Mouse (Mus musculus) heart, embryonic 14.5 days (tissue): ENCODE measurements at regions not wholly inside any gene's neighbourhood (a gene's known extent, or its start where the extent isn't known, plus 50 kb on each side); places are given as distances from the start of the nearest gene placed in this dataset.

Experiments
- ATAC-seq: fragments of 200-750 bp; cut with Nextera tagmentation; 2 replicates; pipeline ENCODE4 v1.8.0; 2017; ENCODE audit warnings: low read depth, moderate TSS enrichment; ENCODE audit not compliant: insufficient number of reproducible peaks, insufficient read depth, low FRiP score
- H3K27ac ChIP-seq, 2 experiments: fragments of 200-500 bp in 1 of 2; fragments of 300-500 bp in 1 of 2; sonication (generic) in 1 of 2; replicated peaks in 1 of 2; 2 replicates each; pipeline ENCODE4 v1.5.1; 2012 to 2014; ENCODE audit warnings: low read depth in 2 of 2, low read length in 2 of 2, control low read depth in 1 of 2, mild to moderate bottlenecking in 1 of 2, mixed read lengths in 1 of 2; ENCODE audit not compliant: control insufficient read depth in 1 of 2, insufficient read depth in 1 of 2
- H3K27me3 ChIP-seq: fragments of 300-500 bp; sonication (generic); 2 replicates; pipeline ENCODE4 v1.6.1; 2014; ENCODE audit warnings: mild to moderate bottlenecking, low read length, control low read depth; ENCODE audit not compliant: control insufficient read depth, insufficient read depth
- H3K36me3 ChIP-seq: fragments of 300-500 bp; sonication (generic); 2 replicates; pipeline ENCODE4 v1.6.1; 2014; ENCODE audit warnings: mild to moderate bottlenecking, control low read depth, low read length, mixed read lengths; ENCODE audit not compliant: control insufficient read depth, insufficient read depth
- H3K4me1 ChIP-seq, 2 experiments: fragments of 200-500 bp in 1 of 2; fragments of 300-500 bp in 1 of 2; sonication (generic) in 1 of 2; 2 replicates each; pipeline ENCODE4 v1.6.1; 2012 to 2014; ENCODE audit warnings: low read length in 2 of 2, control low read depth in 1 of 2, mixed read lengths in 1 of 2; ENCODE audit not compliant: control insufficient read depth in 2 of 2, insufficient read depth in 2 of 2
- H3K4me2 ChIP-seq: fragments of 300-500 bp; sonication (generic); 2 replicates; pipeline ENCODE4 v1.6.1; 2014; ENCODE audit warnings: mild to moderate bottlenecking, low read length
- H3K4me3 ChIP-seq, 2 experiments: fragments of 200-500 bp in 1 of 2; fragments of 300-500 bp in 1 of 2; sonication (generic) in 1 of 2; 2 replicates each; pipeline ENCODE4 v1.5.1; 2012 to 2014; ENCODE audit warnings: low read length in 2 of 2, mild to moderate bottlenecking in 2 of 2, control low read depth in 1 of 2, low read depth in 1 of 2, moderate library complexity in 1 of 2; ENCODE audit not compliant: control insufficient read depth in 1 of 2, insufficient read depth in 1 of 2
- H3K9ac ChIP-seq: fragments of 300-500 bp; sonication (generic); 2 replicates; pipeline ENCODE4 v1.6.1; 2014; ENCODE audit warnings: mild to moderate bottlenecking, low read length
- H3K9me3 ChIP-seq: fragments of 300-500 bp; sonication (generic); 2 replicates; pipeline ENCODE4 v1.6.1; 2016; ENCODE audit warnings: low read length, control low read depth; ENCODE audit not compliant: control insufficient read depth
- WGBS: fragments of 180-500 bp; shearing (Covaris S2); extraction: QIAGEN DNeasy Blood & Tissue Kit; methylation state at CpG from one replicate; pipeline ENCODE4 v1.1.7; 2014; 5-methylcytosine and 5-hydroxymethylcytosine counted together

- Histone ChIP-seq H3K4me1 (peaks cover 0 to 7% of the 10 kb centered on the region in 2 experiments; a peak in 2 of 4 replicates), H3K27me3 (no peaks in the 10 kb centered on the region), H3K9ac (no peak overlapping the region), H3K4me3 (no peak overlapping the region), H3K4me2 (no peak overlapping the region), H3K36me3 (no peaks in the 10 kb centered on the region), H3K9me3 (no peaks in the 10 kb centered on the region), H3K27ac (no peak overlapping the region)
- ATAC-seq = no peak
Observed at GRCm38 (mm10) chr1:115512632-115513031, 171.9 kb upstream of the Cntnap5a start.

GRCm38 (mm10) chr1:115533746-115534145, 150.8 kb upstream of the Cntnap5a start:
- 100% methylated on average over 2 of the region's 2 CpGs for WGBS
- Histone ChIP-seq H3K4me1 (no peaks in the 10 kb centered on the region), H3K9ac (no peak overlapping the region), H3K27ac (no peak overlapping the region), H3K4me2 (no peak overlapping the region), H3K4me3 (no peak overlapping the region), H3K27me3 (no peaks in the 10 kb centered on the region), H3K9me3 (no peaks in the 10 kb centered on the region), H3K36me3 (no peaks in the 10 kb centered on the region)
- no peak for ATAC-seq

GRCm38 (mm10) chr1:115545994-115546393, 138.6 kb upstream of the Cntnap5a start:
- no peaks in the 10 kb centered on the region for H3K9me3 ChIP-seq
- WGBS = 39% methylated on average over 1 of the region's 1 CpGs
- ATAC-seq = 0 out of 2 replicates have a peak, but pooled peaks have one; percentile 39

More at GRCm38 (mm10) chr1:115545994-115546393, 138.6 kb upstream of the Cntnap5a start:
- H3K4me1 ChIP-seq = 0 out of 4 replicates have a peak, but pooled peaks cover 0 to 4% of the 10 kb centered on the region in 2 experiments
- H3K27me3 ChIP-seq = no peaks in the 10 kb centered on the region
- H3K4me3 ChIP-seq = no peak overlapping the region
- no peak overlapping the region; a peak in 1 of 4 replicates for H3K27ac ChIP-seq
- no peak overlapping the region for H3K4me2 ChIP-seq
- no peaks in the 10 kb centered on the region for H3K36me3 ChIP-seq
- no peak overlapping the region for H3K9ac ChIP-seq
